Mouse (Mus musculus): ENCODE results near the gene BC037034.
A peak's percentile ranks its signal among the peaks of the same experiment; 100 is the strongest.

BC037034 gene

GRCm38 (mm10) chr5:138262582-138263240 lies 1.1 kb downstream of the BC037034 start:
- no peak for DNase-seq (ENCODE audit: low read depth, low spot score)

- DNase-seq (ENCODE audit: low read depth, low spot score): no peak
Observed at GRCm38 (mm10) chr5:138262001-138262400, 1.8 kb downstream of the BC037034 start.

- no peak for DNase-seq (ENCODE audit: low read depth, low spot score)
Observed at GRCm38 (mm10) chr5:138260834-138261233, 3.0 kb downstream of the BC037034 start.

- DNase-seq (ENCODE audit: low read depth, low spot score): no peak
Observed at GRCm38 (mm10) chr5:138260051-138260450, 3.8 kb downstream of the BC037034 start.

GRCm38 (mm10) chr5:138258993-138259392 lies 4.8 kb downstream of the BC037034 start:
- no peak for DNase-seq (ENCODE audit: low read depth, low spot score)

GRCm38 (mm10) chr5:138258542-138258941 lies 5.3 kb downstream of the BC037034 start:
- DNase-seq (ENCODE audit: low read depth, low spot score): no peak

GRCm38 (mm10) chr5:138258078-138258477 lies 5.8 kb downstream of the BC037034 start:
- DNase-seq (ENCODE audit: low read depth, low spot score): no peak

GRCm38 (mm10) chr5:138257585-138257978 lies 6.3 kb downstream of the BC037034 start:
- no peak for DNase-seq (ENCODE audit: low read depth, low spot score)

- DNase-seq (ENCODE audit: low read depth, low spot score): no peak
Observed at GRCm38 (mm10) chr5:138256966-138257584, 6.8 kb downstream of the BC037034 start.

GRCm38 (mm10) chr5:138256094-138256467 lies 7.8 kb downstream of the BC037034 start:
- no peak for DNase-seq (ENCODE audit: low read depth, low spot score)

GRCm38 (mm10) chr5:138255353-138256093 lies 8.3 kb downstream of the BC037034 start, which contains the start of gene Lamtor4:
Gene Lamtor4, plus strand, starts transcription at chr5:138255482.
- peak; percentile 94 for DNase-seq (ENCODE audit: low read depth, low spot score)

GRCm38 (mm10) chr5:138253061-138253460 lies 10.8 kb downstream of the BC037034 start:
- no peak for DNase-seq (ENCODE audit: low read depth, low spot score)

- DNase-seq (ENCODE audit: low read depth, low spot score): no peak
Observed at GRCm38 (mm10) chr5:138251144-138251543, 12.7 kb downstream of the BC037034 start.

- no peak for DNase-seq (ENCODE audit: low read depth, low spot score)
Observed at GRCm38 (mm10) chr5:138241511-138241910, 22.3 kb downstream of the BC037034 start.

- no peak for DNase-seq (ENCODE audit: low read depth, low spot score)
Observed at GRCm38 (mm10) chr5:138234224-138234623, 29.6 kb downstream of the BC037034 start.

- no peak for DNase-seq (ENCODE audit: low read depth, low spot score)
Observed at GRCm38 (mm10) chr5:138233778-138234177, 30.1 kb downstream of the BC037034 start.

- no peak for DNase-seq (ENCODE audit: low read depth, low spot score)
Observed at GRCm38 (mm10) chr5:138229511-138229910, 34.3 kb downstream of the BC037034 start.

GRCm38 (mm10) chr5:138228026-138228425 lies 35.8 kb downstream of the BC037034 start:
- no peak for DNase-seq (ENCODE audit: low read depth, low spot score)

GRCm38 (mm10) chr5:138227367-138227766 lies 36.5 kb downstream of the BC037034 start:
- no peak for DNase-seq (ENCODE audit: low read depth, low spot score)

GRCm38 (mm10) chr5:138226491-138226890 lies 37.3 kb downstream of the BC037034 start:
- no peak for DNase-seq (ENCODE audit: low read depth, low spot score)

GRCm38 (mm10) chr5:138225700-138226099 lies 38.1 kb downstream of the BC037034 start, which contains the start of gene Nxpe5:
Gene Nxpe5, plus strand, starts transcription at chr5:138225898.
- DNase-seq (ENCODE audit: low read depth, low spot score): no peak

GRCm38 (mm10) chr5:138223287-138223686 lies 40.5 kb downstream of the BC037034 start:
- no peak for DNase-seq (ENCODE audit: low read depth, low spot score)

- peak; percentile 14 for DNase-seq (ENCODE audit: low read depth, low spot score)
Observed at GRCm38 (mm10) chr5:138222111-138222510, 41.7 kb downstream of the BC037034 start.

All from brain, embryonic 18.5 days (tissue).